Mouse (Mus musculus): ENCODE measurements around the gene Dlgap4. TPM values are rescaled to one million over a fixed set of nuclear protein-coding genes. Genes with fewer than 3 reads are reported as not detected.

The Dlgap4 gene
- polyA plus RNA-seq, 1 experiment from 2014 or later = 124 TPM

DNA sequence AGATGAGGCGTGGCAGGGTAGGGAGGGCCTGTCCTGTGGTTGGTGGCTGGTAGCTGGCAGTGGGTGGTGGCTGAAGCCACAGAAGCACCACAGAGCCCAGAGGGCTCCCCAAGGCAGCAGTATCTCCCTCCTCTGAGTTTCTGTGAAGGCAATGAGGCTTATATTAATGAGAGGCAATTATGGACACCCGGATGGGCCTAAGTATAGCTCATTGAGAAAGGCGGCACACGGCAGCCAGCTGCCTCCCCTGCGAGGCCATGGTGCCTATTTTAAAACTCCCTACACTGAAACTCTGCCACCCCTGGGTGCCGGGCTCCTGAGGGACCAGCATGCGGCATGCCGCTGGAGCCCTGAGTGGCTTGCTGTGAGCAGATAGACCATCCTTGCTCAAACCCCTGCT lies 83.8 kb downstream of the Dlgap4 start:
- 89% methylated on average over 8 of the region's 8 CpGs for WGBS
- Histone ChIP-seq H3K4me3 (no peak overlapping the region), H3K27me3 (ENCODE audit: low read depth, poor library complexity, severe bottlenecking) (0 out of 2 replicates have a peak, but pooled peaks cover 5% of the 10 kb centered on the region), H3K4me1 (0 out of 2 replicates have a peak, but pooled peaks cover 4% of the 10 kb centered on the region), H3K27ac (no peak overlapping the region), H3K9me3 (replicated peaks) (no peaks in the 10 kb centered on the region), H3K36me3 (no peaks in the 10 kb centered on the region)
- DNase-seq (ENCODE audit: low spot score) = no peak

DNA sequence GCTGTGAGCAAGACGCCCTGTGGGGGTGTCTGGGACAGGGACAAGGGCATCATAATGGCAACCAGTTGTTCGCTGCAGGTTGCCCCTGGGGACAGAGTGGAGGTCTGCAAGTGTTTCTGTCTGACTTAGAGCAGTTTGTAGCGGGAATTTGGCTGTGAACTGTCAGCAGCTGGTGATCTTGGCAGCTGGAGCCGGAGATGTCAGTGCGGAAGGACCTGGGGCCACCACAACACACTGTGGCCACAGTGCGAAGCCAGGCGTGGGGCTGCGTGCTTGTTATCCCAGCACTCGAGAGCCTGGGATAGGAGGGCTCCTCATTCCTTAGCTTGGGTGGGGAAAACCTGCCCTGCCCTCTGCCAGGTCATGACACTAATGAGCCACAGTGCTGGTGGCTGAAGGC lies 84.7 kb downstream of the Dlgap4 start:
- 74% methylated on average over 9 of the region's 9 CpGs for WGBS
- Histone ChIP-seq H3K27me3 (ENCODE audit: low read depth, poor library complexity, severe bottlenecking) (0 out of 2 replicates have a peak, but pooled peaks cover 5% of the 10 kb centered on the region), H3K36me3 (no peaks in the 10 kb centered on the region), H3K4me1 (0 out of 2 replicates have a peak, but pooled peaks cover 4% of the 10 kb centered on the region), H3K9me3 (replicated peaks) (no peaks in the 10 kb centered on the region), H3K4me3 (no peak overlapping the region), H3K27ac (no peak overlapping the region)
- DNase-seq (ENCODE audit: low spot score) = no peak

DNA sequence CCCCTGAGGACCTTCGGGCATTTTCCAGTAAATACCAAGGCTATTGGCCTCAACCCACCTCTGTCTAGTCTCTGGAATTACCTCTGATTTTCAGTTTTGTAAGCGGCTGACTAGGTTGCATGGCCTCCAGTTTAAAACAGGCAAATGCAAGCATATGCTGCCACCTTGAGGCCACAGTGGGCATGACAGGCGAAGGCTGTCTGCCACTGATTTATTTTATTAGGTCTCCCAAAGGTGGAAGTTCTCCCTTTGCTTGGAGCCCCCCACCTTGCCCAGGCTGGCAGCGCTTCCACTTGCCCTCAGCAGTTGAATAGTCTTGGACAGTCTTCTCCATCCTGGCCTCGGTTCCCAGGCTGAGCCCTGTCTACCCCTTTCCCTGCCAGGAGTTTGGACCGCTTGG lies 92.0 kb downstream of the Dlgap4 start:
- Histone ChIP-seq H3K27ac (no peak overlapping the region), H3K27me3 (ENCODE audit: low read depth, poor library complexity, severe bottlenecking) (no peaks in the 10 kb centered on the region), H3K4me1 (peaks cover 5% of the 10 kb centered on the region), H3K4me3 (no peak overlapping the region), H3K36me3 (no peaks in the 10 kb centered on the region), H3K9me3 (replicated peaks) (no peaks in the 10 kb centered on the region)
- WGBS = 19% methylated on average over 6 of the region's 6 CpGs
- DNase-seq (ENCODE audit: low spot score) = peak; percentile 91

DNA sequence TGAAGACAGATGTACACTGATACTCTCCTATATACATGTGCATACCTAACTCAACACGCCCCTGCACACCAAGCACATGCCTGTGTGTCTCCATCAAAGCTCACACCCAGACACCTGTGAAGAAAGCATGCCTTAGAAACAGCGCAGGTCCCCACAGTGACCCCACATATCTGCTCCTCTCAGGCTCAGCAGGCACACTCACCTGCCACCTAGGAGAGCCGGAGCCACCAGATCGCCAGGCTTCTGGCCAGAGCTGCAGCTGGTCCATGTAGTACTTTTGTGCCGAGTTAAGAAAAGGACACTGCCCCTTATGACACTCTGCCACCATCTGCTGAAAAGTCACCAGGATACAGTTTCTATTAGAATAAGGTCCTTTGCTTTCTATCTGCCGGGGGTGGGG lies 103.2 kb downstream of the Dlgap4 start:
- no peak for DNase-seq (ENCODE audit: low spot score)
- WGBS = 83% methylated on average over 6 of the region's 6 CpGs
- H3K27ac ChIP-seq = no peak overlapping the region

DNA sequence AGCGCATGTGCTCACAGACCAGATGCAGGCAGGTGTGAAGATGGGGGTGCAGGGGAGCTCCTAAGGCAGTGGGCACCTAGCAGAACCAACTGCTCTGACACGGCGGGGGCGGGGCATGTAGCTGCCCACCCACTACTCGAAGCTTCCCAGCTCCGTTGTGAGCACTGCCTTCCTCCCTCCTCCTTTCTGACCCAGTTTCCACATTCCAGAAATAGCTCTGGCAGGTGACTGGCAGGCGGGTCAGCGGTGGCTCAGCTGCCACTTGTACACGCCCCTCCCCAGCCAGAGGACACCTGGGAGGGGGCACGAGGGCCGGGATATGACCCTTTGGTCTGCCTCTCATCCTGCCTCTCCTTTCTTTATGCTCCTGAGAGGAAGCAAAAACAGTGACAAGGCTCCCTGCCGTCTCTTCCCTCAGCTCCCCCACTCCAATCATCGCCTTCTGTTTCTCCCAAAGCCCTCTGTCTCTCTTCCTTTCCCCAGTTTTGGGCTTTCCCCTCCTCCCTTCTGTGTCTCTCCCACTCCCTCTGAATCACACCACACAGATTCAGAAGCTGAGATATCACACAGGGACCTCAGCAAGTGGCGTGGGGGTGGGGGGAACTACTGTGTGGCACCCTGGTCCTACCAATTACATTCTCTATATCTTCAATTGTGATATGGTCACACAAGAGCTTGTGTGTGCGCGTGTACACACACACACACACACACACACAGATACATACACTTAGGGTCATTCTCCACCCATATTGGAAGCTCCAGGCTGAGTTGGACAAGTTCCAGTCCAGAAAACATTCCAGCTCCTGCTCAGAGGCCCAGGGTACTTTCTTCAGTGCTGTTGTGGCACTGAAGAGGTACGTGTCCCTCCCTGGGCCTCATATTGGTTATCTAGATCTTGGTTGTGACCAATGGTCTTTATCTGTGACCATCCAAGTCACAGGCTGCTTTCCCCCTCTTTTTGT lies 104.1 kb downstream of the Dlgap4 start:
- Histone ChIP-seq H3K9me3 (replicated peaks) (no peaks in the 10 kb centered on the region), H3K36me3 (no peaks in the 10 kb centered on the region), H3K27me3 (ENCODE audit: low read depth, poor library complexity, severe bottlenecking) (no peaks in the 10 kb centered on the region), H3K4me3 (peak overlapping the region; percentile 38), H3K4me1 (peaks cover 46% of the 10 kb centered on the region), H3K27ac (peak overlapping the region; percentile 75)
- WGBS = 23% methylated on average over 17 of the region's 17 CpGs
- peak; percentile 50 for DNase-seq (ENCODE audit: low spot score)

More for the DNA sequence above, 103.2 kb downstream of the Dlgap4 start:
- Histone ChIP-seq H3K9me3 (replicated peaks) (no peaks in the 10 kb centered on the region), H3K4me1 (peaks cover 36% of the 10 kb centered on the region), H3K36me3 (no peaks in the 10 kb centered on the region), H3K27me3 (ENCODE audit: low read depth, poor library complexity, severe bottlenecking) (no peaks in the 10 kb centered on the region), H3K4me3 (no peak overlapping the region)

DNA sequence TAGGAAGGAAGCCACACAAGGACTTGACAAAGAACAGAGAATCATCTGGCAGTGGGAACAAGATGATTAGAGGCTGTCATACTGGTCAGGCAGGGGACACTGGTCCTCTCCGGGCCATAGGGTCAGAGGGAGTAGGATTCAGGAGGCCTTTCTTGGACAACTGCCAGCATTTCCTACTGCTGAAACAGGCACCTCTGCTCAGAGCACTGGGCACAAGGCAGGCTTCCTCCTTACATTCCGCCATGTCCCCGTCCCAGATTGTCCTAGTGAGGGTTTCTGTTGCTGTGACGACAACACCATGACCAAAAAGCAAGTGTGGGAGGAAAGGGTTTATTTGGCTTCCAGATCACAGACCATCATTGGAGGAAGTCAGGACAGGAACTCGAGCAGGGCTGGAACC lies 105.3 kb downstream of the Dlgap4 start:
- peaks cover 51% of the 10 kb centered on the region for H3K4me1 ChIP-seq
- H3K27ac ChIP-seq = no peak overlapping the region
- WGBS = 74% methylated on average over 5 of the region's 5 CpGs
- H3K4me3 ChIP-seq = no peak overlapping the region
- no peaks in the 10 kb centered on the region for H3K27me3 ChIP-seq (ENCODE audit: low read depth, poor library complexity, severe bottlenecking)
- no peak for DNase-seq (ENCODE audit: low spot score)
- no peaks in the 10 kb centered on the region for H3K9me3 ChIP-seq (replicated peaks)
- no peaks in the 10 kb centered on the region for H3K36me3 ChIP-seq

DNA sequence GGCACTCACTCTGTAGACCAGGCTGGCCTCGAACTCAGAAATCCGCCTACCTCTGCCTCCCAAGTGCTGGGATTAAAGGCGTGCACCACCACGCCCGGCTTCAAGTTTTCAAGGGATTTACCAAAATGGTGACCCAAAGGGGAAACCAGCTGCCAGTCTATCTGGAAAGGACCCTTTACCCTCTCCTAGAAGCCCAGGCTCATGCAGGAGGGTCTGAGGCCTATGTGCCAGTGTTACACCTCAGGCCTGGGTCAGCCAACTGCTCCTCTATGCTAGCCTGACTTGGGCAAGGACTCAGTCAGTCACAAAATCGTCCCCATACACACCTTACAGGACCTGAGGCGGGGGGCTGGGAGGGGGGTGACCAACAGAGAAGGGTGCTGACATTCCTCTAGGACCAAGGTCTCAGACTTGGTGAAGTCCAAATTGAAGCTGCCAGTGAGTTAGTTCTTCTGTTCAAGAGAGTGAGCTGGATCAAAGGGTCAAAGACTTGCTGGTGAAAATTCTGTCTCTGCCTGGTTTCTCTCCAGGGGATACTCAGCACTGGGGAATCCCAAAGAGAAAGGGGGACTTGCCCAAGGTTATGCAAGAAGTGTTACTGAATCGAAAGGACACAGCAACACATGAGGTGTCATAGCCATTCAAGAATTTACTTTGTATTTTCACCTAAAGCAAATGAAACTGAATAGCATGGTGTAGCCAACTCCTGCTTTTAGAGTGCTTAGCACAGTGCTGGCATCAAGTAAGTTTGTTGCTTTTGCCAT lies 106.2 kb downstream of the Dlgap4 start:
- Histone ChIP-seq H3K4me1 (peaks cover 56% of the 10 kb centered on the region), H3K36me3 (peaks cover under 1% of the 10 kb centered on the region; the same call in 1 of the 2 replicates), H3K4me3 (peak overlapping the region; percentile 91), H3K27ac (peak overlapping the region; percentile 97), H3K9me3 (replicated peaks) (no peaks in the 10 kb centered on the region), H3K27me3 (ENCODE audit: low read depth, poor library complexity, severe bottlenecking) (no peaks in the 10 kb centered on the region)
- DNase-seq (ENCODE audit: low spot score) = no peak
- WGBS = 84% methylated on average over 8 of the region's 8 CpGs

DNA sequence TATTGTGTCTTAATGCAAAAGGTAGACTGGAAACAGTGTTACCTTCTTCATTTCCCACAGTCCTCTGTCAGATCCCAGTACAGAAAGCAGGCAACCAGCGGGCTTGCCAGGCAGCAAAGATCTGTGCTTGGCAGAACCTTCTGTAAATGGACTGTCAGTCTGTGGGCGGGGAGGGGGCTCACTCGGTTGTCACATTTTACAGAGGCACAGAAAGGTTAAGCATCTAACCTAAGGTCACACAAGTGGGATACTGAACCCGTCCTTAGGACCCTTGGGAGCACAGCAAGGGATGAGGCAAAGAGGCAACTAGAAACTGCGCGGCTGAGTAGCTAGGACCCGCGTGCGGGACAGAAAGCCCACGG lies 106.8 kb downstream of the Dlgap4 start:
- Histone ChIP-seq H3K4me3 (peak overlapping the region; percentile 91), H3K27me3 (ENCODE audit: low read depth, poor library complexity, severe bottlenecking) (no peaks in the 10 kb centered on the region), H3K27ac (peak overlapping the region; percentile 97), H3K36me3 (peaks cover 6% of the 10 kb centered on the region), H3K4me1 (peaks cover 62% of the 10 kb centered on the region), H3K9me3 (replicated peaks) (no peaks in the 10 kb centered on the region)
- no peak for DNase-seq (ENCODE audit: low spot score)
- 3% methylated on average over 10 of the region's 10 CpGs for WGBS

DNA sequence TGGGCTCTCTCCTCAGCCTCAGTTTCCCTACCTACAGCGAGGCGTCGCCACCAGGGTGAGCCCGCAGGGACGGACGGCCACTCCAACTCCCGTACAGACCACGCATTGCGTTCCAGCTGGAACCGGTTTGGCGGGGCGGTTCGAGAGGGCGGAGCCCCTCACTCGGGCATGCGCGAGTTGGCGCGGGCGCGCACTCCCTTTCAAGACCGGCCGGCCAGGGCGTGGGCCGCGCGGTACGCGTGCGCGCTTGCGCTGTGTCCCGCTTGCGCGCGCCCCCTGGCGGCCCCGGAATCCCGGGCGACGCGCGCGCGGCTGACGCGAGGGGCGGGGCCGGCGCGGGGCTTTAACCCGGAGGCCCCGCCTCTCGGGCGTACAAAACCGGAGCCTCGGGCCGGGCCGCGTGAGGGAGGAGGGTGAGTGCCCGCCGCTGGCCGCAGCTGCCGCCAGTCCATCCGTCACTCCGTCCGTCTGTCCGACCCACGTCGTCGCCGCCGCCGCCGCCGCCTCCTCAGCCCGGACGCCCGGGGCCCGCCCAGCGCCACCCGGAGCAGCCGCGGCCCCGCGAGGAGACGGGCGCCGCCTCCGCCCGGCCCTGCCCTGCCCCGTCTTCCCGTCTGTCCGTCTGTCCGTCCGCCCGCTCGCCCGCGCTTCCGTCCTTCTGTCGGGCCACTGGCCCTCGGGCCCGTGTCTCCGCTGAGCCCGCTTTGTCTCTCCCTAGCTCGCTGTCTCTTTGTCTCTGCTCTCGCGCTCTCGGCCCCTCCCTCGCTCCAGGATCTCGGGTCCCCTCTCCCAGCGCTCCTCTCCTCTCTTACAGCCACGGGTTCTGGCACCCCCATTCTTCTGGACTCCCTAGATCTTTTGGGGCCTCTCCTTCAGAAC lies 107.4 kb downstream of the Dlgap4 start:
- Histone ChIP-seq H3K27me3 (ENCODE audit: low read depth, poor library complexity, severe bottlenecking) (no peaks in the 10 kb centered on the region), H3K4me3 (peak overlapping the region; percentile 91), H3K27ac (peak overlapping the region; percentile 97), H3K9me3 (replicated peaks) (no peaks in the 10 kb centered on the region), H3K36me3 (peaks cover 8% of the 10 kb centered on the region), H3K4me1 (peaks cover 68% of the 10 kb centered on the region)
- under 1% methylated on average over 113 of the region's 114 CpGs for WGBS
- peak; percentile 98 for DNase-seq (ENCODE audit: low spot score)

DNA sequence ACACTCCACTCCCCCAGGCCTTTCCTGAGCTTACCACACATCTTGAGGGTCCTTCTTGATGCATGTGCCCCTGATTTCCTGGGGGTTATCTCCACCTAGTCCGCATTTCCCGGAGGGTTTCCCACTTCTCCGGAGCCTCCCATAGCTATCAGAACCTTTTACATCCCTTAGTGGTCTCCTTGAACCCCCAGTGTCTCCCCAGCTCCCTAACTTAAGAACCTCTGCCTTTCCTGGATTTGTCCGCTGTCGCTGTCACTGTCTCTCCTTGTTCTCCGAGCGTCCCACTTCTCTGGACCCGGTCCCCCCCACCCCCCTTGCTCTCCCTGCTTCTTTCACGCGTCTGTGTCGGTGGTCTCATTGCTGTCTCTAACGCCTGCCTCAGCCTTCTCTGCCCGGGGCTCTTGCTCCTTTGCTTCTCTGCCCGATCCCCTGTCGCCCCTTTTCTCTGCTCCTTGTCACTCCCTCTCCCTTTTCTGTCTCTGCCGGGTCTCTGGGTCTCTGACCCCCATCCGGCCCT lies 108.1 kb downstream of the Dlgap4 start:
- WGBS = under 1% methylated on average over 17 of the region's 17 CpGs
- DNase-seq (ENCODE audit: low spot score) = no peak
- H3K4me1 ChIP-seq = peaks cover 74% of the 10 kb centered on the region
- peak overlapping the region; percentile 97 for H3K27ac ChIP-seq
- H3K36me3 ChIP-seq = peaks cover 8% of the 10 kb centered on the region
- peak overlapping the region; percentile 91 for H3K4me3 ChIP-seq
- H3K9me3 ChIP-seq (replicated peaks) = no peaks in the 10 kb centered on the region
- no peaks in the 10 kb centered on the region for H3K27me3 ChIP-seq (ENCODE audit: low read depth, poor library complexity, severe bottlenecking)

DNA sequence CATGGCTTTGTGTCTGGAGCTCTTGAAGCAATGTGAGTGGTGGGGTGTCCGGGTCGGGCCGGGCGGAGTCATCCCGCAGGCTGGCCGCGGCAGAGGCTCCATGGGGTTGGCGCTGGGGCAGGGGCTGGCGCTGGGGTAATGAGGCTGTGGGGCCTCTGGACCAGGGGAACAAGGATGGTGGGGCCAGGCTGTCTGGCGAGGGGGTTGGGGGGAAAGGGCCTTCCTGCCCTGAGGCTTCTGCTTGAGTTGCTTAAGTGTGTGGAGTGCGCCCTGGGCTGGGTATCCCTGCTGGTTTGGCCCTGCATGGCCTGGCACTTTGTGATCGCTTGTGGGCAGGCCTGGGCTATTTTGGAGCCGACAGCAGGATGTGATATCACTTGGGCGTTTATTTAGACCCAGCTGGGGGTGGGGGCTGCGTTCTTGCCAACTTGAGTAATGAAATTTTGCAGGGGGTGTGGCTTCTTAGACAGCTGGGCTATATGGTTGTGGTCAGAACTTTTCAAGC lies 108.6 kb downstream of the Dlgap4 start:
- no peaks in the 10 kb centered on the region for H3K9me3 ChIP-seq (replicated peaks)
- peak overlapping the region; percentile 97 for H3K27ac ChIP-seq
- WGBS = under 1% methylated on average over 15 of the region's 15 CpGs
- H3K36me3 ChIP-seq = peaks cover 11% of the 10 kb centered on the region
- peaks cover 73% of the 10 kb centered on the region for H3K4me1 ChIP-seq
- H3K4me3 ChIP-seq = peak overlapping the region; percentile 91
- no peaks in the 10 kb centered on the region for H3K27me3 ChIP-seq (ENCODE audit: low read depth, poor library complexity, severe bottlenecking)
- DNase-seq (ENCODE audit: low spot score) = peak; percentile 73

DNA sequence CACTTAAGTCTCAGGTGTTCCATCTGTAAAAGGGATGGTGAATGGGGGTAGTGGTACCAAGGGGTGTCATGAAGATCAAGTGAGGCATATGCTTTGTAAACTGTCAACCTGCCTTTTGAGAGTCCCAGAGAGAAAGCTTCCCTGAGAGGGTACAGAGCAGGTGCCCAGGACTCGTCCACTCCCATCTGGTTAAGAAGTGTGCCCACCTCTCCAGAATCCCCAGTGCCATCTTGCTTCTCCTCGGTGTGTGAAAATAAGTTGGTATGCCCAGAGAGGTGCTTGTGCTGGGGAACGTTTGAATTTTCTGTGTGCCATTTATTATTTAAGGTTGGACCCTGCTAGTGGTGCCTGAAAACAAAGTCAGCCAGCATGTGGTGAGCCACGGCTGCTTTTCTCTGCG lies 109.2 kb downstream of the Dlgap4 start:
- DNase-seq (ENCODE audit: low spot score) = no peak
- WGBS = 74% methylated on average over 5 of the region's 5 CpGs
- H3K4me1 ChIP-seq = peaks cover 67% of the 10 kb centered on the region
- no peaks in the 10 kb centered on the region for H3K27me3 ChIP-seq (ENCODE audit: low read depth, poor library complexity, severe bottlenecking)
- peaks cover 11% of the 10 kb centered on the region for H3K36me3 ChIP-seq
- H3K27ac ChIP-seq = no peak overlapping the region
- H3K4me3 ChIP-seq = peak overlapping the region; percentile 91
- H3K9me3 ChIP-seq (replicated peaks) = no peaks in the 10 kb centered on the region

Measured in limb, embryonic 10.5 days (tissue).